Mouse (Mus musculus): ENCODE results near the gene Ago1. TPM values are rescaled to one million over a fixed set of nuclear protein-coding genes. Genes with fewer than 3 reads are reported as not detected.

Ago1 gene
- polyA plus RNA-seq (2015; fragmentation: Nextera tagmentation; extraction: Ambion mirVana) = 11.9 TPM in 2 replicates

GRCm38 (mm10) chr4:126468285-126468901 is at the start of gene Ago1:
Gene Ago1 (minus strand): TSS chr4:126468583.
- peak within 1 kb of the TSS; percentile 93 for H3K27ac ChIP-seq
- H3K36me3 ChIP-seq (replicated peaks) = no peaks in the 10 kb centered on the region
- H3K4me1 ChIP-seq = peaks cover 49% of the 10 kb centered on the region
- WGBS = under 1% methylated on average over 52 of the region's 55 CpGs
- peak within 1 kb of the TSS; percentile 73 for H3K9ac ChIP-seq
- no peaks in the 10 kb centered on the region for H3K9me3 ChIP-seq
- peak; percentile 87 for ATAC-seq (replicated peaks)
- H3K4me3 ChIP-seq = peak within 1 kb of the TSS; percentile 60
- H3K27me3 ChIP-seq (replicated peaks) = no peaks in the 10 kb centered on the region
- peak within 1 kb of the TSS; percentile 61 for H3K4me2 ChIP-seq

DNA sequence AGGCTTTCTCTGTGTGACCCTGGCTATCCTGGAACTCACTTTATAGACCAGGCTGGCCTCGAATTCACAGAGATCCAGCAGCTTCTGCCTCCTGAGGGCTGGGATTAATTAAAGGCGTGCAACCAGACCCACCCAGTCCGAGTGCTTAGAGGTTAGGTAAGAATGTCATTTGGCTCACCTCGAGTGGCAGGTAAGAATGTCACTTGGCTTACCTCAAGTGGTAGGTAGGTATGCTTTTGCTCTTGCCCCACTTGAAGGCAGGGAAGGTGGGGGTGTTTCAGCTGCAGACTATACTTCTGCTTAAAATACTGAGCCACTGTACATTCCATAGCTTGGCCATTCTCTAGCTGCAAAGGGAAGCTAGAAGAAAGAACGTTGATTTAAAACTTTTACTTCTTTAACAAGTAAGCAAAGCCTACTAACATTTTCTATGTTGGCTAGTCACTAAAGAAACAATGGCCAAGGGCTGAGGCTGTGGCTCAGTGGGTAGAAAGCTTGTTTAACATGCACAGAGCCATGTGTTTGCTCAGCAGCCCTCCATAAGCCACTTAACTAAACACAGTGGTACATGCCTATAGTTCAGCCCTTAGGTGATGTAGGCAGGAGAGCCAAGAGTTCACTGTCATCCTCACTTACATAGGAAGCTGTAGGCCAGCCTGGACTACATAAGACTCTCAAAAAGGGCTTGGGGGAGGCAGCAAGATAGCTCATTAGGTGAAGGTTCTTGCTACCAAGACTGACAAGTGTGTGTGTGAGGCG is 44.1 kb upstream of the Ago1 start:
- WGBS = 87% methylated on average over 6 of the region's 6 CpGs
- H3K36me3 ChIP-seq (replicated peaks) = peaks cover 50% of the 10 kb centered on the region
- no peak for ATAC-seq (replicated peaks)

GRCm38 (mm10) chr4:126511013-126511412 is 42.6 kb upstream of the Ago1 start:
- no peak overlapping the region for H3K4me3 ChIP-seq
- H3K9me3 ChIP-seq = no peaks in the 10 kb centered on the region
- no peak for ATAC-seq (replicated peaks)
- 92% methylated on average over 5 of the region's 5 CpGs for WGBS
- peaks cover 59% of the 10 kb centered on the region; the same call in 1 of the 2 replicates for H3K36me3 ChIP-seq (replicated peaks)
- no peaks in the 10 kb centered on the region for H3K4me1 ChIP-seq
- no peak overlapping the region for H3K9ac ChIP-seq
- H3K27ac ChIP-seq = no peak overlapping the region
- no peaks in the 10 kb centered on the region for H3K27me3 ChIP-seq (replicated peaks)
- no peak overlapping the region for H3K4me2 ChIP-seq

More for the DNA sequence above, 44.1 kb upstream of the Ago1 start:
- Histone ChIP-seq H3K4me1 (no peaks in the 10 kb centered on the region), H3K27me3 (replicated peaks) (no peaks in the 10 kb centered on the region), H3K9me3 (no peaks in the 10 kb centered on the region), H3K4me2 (no peak overlapping the region), H3K4me3 (no peak overlapping the region), H3K27ac (no peak overlapping the region), H3K9ac (no peak overlapping the region)

- Histone ChIP-seq H3K4me1 (no peaks in the 10 kb centered on the region), H3K27ac (no peak overlapping the region), H3K36me3 (replicated peaks) (peaks cover 48% of the 10 kb centered on the region; the same call in 1 of the 2 replicates), H3K4me2 (no peak overlapping the region), H3K9ac (no peak overlapping the region), H3K27me3 (replicated peaks) (no peaks in the 10 kb centered on the region), H3K4me3 (no peak overlapping the region), H3K9me3 (no peaks in the 10 kb centered on the region)
- ATAC-seq (replicated peaks) = no peak
- WGBS = 86% methylated on average over 2 of the region's 2 CpGs
Measured at GRCm38 (mm10) chr4:126509072-126509471, 40.7 kb upstream of the Ago1 start.

DNA sequence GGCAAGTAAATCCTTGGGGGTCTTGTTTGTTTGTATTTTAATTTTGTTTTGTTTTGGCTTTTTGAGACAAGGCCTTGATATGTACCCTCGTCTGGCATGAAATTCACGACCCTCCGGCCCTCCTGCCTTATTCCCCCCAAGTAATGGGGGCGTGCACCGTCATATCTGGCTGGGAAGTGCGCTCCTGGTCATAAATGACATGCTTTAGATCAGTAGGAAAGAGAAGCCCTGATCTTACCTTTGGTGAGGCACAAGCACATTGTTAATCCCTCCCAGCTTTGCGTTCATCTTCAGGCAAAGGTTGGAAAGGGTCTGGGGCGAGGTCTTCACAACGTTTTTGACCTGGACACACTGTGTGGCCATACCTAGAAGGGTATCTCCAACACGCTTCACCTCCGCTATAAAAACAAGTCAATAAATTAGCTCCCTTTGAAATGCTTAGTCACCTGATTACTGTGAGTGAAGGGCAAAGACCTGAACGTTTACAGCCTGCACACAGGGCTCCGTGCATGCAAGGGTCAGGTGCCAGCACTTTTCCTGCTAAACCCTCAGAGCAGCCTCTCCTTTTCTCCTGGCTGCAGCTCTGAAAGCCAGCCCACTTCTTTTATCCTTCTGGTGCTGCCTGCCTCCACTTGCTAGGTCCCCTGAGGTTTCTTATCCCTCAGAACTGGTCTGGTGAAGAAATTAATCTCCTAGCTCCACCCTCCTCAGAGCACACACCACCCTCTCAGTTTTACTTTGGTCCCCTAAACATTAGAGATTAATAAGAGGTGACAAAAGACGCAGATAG is 39.9 kb upstream of the Ago1 start:
- ATAC-seq (replicated peaks) = no peak
- Histone ChIP-seq H3K27me3 (replicated peaks) (no peaks in the 10 kb centered on the region), H3K36me3 (replicated peaks) (peaks cover 46% of the 10 kb centered on the region; the same call in 1 of the 2 replicates), H3K4me1 (no peaks in the 10 kb centered on the region), H3K9ac (no peak overlapping the region), H3K27ac (no peak overlapping the region), H3K4me3 (no peak overlapping the region), H3K9me3 (no peaks in the 10 kb centered on the region), H3K4me2 (no peak overlapping the region)
- 76% methylated on average over 14 of the region's 14 CpGs for WGBS

- Histone ChIP-seq H3K9me3 (no peaks in the 10 kb centered on the region), H3K9ac (no peak overlapping the region), H3K27ac (no peak overlapping the region), H3K4me1 (no peaks in the 10 kb centered on the region), H3K36me3 (replicated peaks) (peaks cover 26% of the 10 kb centered on the region; the same call in 1 of the 2 replicates), H3K4me2 (no peak overlapping the region), H3K4me3 (no peak overlapping the region), H3K27me3 (replicated peaks) (no peaks in the 10 kb centered on the region)
- WGBS = 56% methylated on average over 8 of the region's 8 CpGs
- ATAC-seq (replicated peaks) = no peak
Measured at GRCm38 (mm10) chr4:126502977-126503309, 34.6 kb upstream of the Ago1 start.

- Histone ChIP-seq H3K4me1 (no peaks in the 10 kb centered on the region), H3K36me3 (replicated peaks) (peaks cover 23% of the 10 kb centered on the region; the same call in 1 of the 2 replicates), H3K9me3 (no peaks in the 10 kb centered on the region), H3K9ac (no peak overlapping the region), H3K4me3 (no peak overlapping the region), H3K27ac (no peak overlapping the region), H3K4me2 (no peak overlapping the region), H3K27me3 (replicated peaks) (no peaks in the 10 kb centered on the region)
- no peak for ATAC-seq (replicated peaks)
- WGBS = 68% methylated on average over 6 of the region's 6 CpGs
Measured at GRCm38 (mm10) chr4:126502141-126502976, 34.0 kb upstream of the Ago1 start.

DNA sequence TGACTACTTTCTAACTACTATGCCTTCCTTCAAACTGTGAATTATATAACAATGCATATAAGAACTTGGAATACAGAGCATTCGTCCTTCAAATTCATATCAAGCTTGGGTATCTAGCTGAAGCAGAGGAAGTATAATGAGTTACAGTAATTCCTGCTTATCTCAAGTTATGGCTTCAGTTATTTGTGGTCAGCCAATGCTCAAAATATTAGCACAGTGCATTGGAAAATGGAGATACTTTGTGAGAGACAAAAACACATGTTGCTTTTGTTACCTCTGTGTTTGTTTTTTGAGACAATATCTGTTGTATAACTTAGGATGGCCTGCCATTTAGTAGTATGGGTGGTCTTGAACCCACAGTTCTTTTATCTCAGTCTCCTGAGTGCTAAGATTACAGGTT is 30.2 kb upstream of the Ago1 start:
- no peaks in the 10 kb centered on the region for H3K4me1 ChIP-seq
- no peaks in the 10 kb centered on the region for H3K27me3 ChIP-seq (replicated peaks)
- peaks cover 10% of the 10 kb centered on the region; the same call in 1 of the 2 replicates for H3K36me3 ChIP-seq (replicated peaks)
- no peak overlapping the region for H3K9ac ChIP-seq
- no peak overlapping the region for H3K4me3 ChIP-seq
- no peaks in the 10 kb centered on the region for H3K9me3 ChIP-seq
- ATAC-seq (replicated peaks) = no peak
- H3K27ac ChIP-seq = no peak overlapping the region
- 98% methylated on average over 1 of the region's 1 CpGs for WGBS
- H3K4me2 ChIP-seq = no peak overlapping the region

GRCm38 (mm10) chr4:126496963-126497362 is 28.6 kb upstream of the Ago1 start:
- Histone ChIP-seq H3K4me2 (no peak overlapping the region), H3K27ac (no peak overlapping the region)

DNA sequence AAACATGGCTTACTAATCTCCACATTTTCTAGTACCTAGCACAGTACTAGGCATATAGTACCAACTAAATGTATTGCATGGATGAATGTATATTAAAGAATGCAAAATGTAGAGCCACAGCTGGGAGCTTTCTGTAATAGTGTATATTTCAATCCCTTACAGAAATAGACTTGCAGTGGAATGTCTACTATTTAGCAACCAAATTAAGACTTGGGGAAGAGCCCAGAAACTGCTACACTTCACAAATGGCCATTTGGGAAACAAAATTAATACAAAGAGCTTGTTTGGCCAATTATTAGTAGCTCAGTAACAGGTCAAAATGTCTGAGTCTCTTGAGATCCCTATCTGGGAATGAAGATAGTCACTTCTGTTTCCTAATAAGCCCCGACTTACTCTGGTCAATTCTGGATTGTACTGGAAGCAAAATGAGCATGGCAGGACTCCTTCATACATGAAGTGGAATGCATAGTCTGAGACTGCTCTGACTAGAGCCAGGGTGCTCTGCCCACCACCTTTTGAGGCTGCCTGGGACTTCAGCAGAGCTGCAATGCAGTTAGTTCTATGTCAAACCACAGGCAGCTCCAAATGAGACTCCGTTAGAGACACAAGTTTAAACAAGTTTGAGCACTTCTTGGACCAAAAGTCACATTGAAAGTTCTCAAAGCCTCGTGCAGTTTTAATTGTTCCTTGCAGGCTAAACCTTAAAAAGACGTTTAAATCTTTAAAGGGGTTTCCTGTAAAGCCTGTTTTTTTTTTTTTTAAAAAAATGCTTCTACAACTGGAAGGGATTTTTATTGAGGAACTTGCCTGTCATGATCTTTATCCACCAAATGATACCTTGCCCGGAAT is 27.8 kb upstream of the Ago1 start:
- no peak for ATAC-seq (replicated peaks)
- 81% methylated on average over 5 of the region's 5 CpGs for WGBS
- Histone ChIP-seq H3K4me2 (no peak overlapping the region), H3K27ac (no peak overlapping the region), H3K4me3 (no peak overlapping the region), H3K27me3 (replicated peaks) (no peaks in the 10 kb centered on the region), H3K9me3 (no peaks in the 10 kb centered on the region), H3K4me1 (no peaks in the 10 kb centered on the region), H3K9ac (no peak overlapping the region), H3K36me3 (replicated peaks) (peaks cover 13% of the 10 kb centered on the region)

More at GRCm38 (mm10) chr4:126496963-126497362, 28.6 kb upstream of the Ago1 start:
- Histone ChIP-seq H3K36me3 (replicated peaks) (peaks cover 13% of the 10 kb centered on the region), H3K4me1 (no peaks in the 10 kb centered on the region), H3K9me3 (no peaks in the 10 kb centered on the region), H3K9ac (no peak overlapping the region), H3K27me3 (replicated peaks) (no peaks in the 10 kb centered on the region), H3K4me3 (no peak overlapping the region)
- ATAC-seq (replicated peaks) = no peak
- 90% methylated on average over 2 of the region's 2 CpGs for whole genome bisulfite sequencing

GRCm38 (mm10) chr4:126495453-126495852 is 27.1 kb upstream of the Ago1 start:
- Histone ChIP-seq H3K9me3 (no peaks in the 10 kb centered on the region), H3K36me3 (replicated peaks) (peaks cover 20% of the 10 kb centered on the region), H3K27ac (no peak overlapping the region), H3K4me2 (no peak overlapping the region), H3K4me3 (no peak overlapping the region), H3K4me1 (no peaks in the 10 kb centered on the region), H3K27me3 (replicated peaks) (no peaks in the 10 kb centered on the region), H3K9ac (no peak overlapping the region)
- ATAC-seq (replicated peaks) = no peak
- 60% methylated on average over 5 of the region's 5 CpGs for WGBS
